Mouse (Mus musculus) neural tube, embryonic 14.5 days (tissue): ENCODE data around the gene Uvrag. TPM values are rescaled to one million over a fixed set of nuclear protein-coding genes. Genes with fewer than 3 reads are reported as not detected.

ENCODE experiments used
- ATAC-seq: fragments of 200-750 bp; cut with Nextera tagmentation; 2 replicates; pipeline ENCODE4 v1.8.0; 2017; ENCODE audit warnings: low read depth, mild to moderate bottlenecking, moderate TSS enrichment, moderate library complexity
- H3K27ac ChIP-seq: fragments of 300-500 bp; sonication (generic); 2 replicates; pipeline ENCODE4 v1.5.1; 2014; ENCODE audit warnings: low read depth, mild to moderate bottlenecking, control low read depth, low read length, moderate library complexity, mixed read lengths
- H3K27me3 ChIP-seq: fragments of 300-500 bp; sonication (generic); 2 replicates; pipeline ENCODE4 v1.6.1; 2014; ENCODE audit warnings: low read length; ENCODE audit not compliant: control insufficient read depth, insufficient read depth
- H3K36me3 ChIP-seq: fragments of 300-500 bp; sonication (generic); 2 replicates; pipeline ENCODE4 v1.6.1; 2014; ENCODE audit warnings: low read length, mixed read lengths; ENCODE audit not compliant: control insufficient read depth, insufficient read depth
- H3K4me1 ChIP-seq: fragments of 300-500 bp; sonication (generic); 2 replicates; pipeline ENCODE4 v1.6.1; 2014; ENCODE audit warnings: low read length; ENCODE audit not compliant: control insufficient read depth, insufficient read depth
- H3K4me2 ChIP-seq: fragments of 300-500 bp; sonication (generic); 2 replicates; pipeline ENCODE4 v1.6.1; 2014; ENCODE audit warnings: mild to moderate bottlenecking, low read depth, low read length, control low read depth
- H3K4me3 ChIP-seq: fragments of 300-500 bp; sonication (generic); 2 replicates; pipeline ENCODE4 v1.5.1; 2014; ENCODE audit warnings: low read depth, low read length, control low read depth, mixed read lengths
- H3K9ac ChIP-seq: fragments of 300-500 bp; sonication (generic); replicated peaks from 2 replicates; pipeline ENCODE4 v1.6.1; 2014; ENCODE audit warnings: low read depth, mild to moderate bottlenecking, control low read depth, low read length, mixed read lengths
- H3K9me3 ChIP-seq: fragments of 300-500 bp; sonication (generic); 2 replicates; pipeline ENCODE4 v1.6.1; 2016; ENCODE audit warnings: low read length; ENCODE audit not compliant: control insufficient read depth
- WGBS: fragments of 180-500 bp; shearing (Covaris S2); extraction: QIAGEN DNeasy Blood & Tissue Kit; methylation state at CpG from one replicate; pipeline ENCODE4 v1.1.7; 2014; 5-methylcytosine and 5-hydroxymethylcytosine counted together
- polyA plus RNA-seq: library from polyadenylated mRNA; unstranded; fragments of >200 nt; fragmentation: Nextera tagmentation; extraction: Ambion mirVana; gene quantifications from 2 replicates; pipeline ENCODE4 v1.2.1, GENCODE M21; 2014

Gene Uvrag
- polyA plus RNA-seq, 1 experiment from 2014 or later, result 23.8 TPM

GRCm38 (mm10) chr7:99023931-99024330 is 117.0 kb downstream of the Uvrag start:
- H3K9ac ChIP-seq, result no peak overlapping the region
- H3K9me3 ChIP-seq, result no peaks in the 10 kb centered on the region
- H3K4me1 ChIP-seq, result no peaks in the 10 kb centered on the region
- H3K4me3 ChIP-seq, result no peak overlapping the region
- H3K27me3 ChIP-seq, result no peaks in the 10 kb centered on the region
- no peak overlapping the region for H3K27ac ChIP-seq
- no peak for ATAC-seq
- H3K36me3 ChIP-seq, result no peaks in the 10 kb centered on the region
- 89% methylated on average over 3 of the region's 3 CpGs for WGBS
- no peak overlapping the region for H3K4me2 ChIP-seq

GRCm38 (mm10) chr7:99021277-99021676 is 119.7 kb downstream of the Uvrag start:
- no peak overlapping the region for H3K27ac ChIP-seq
- no peaks in the 10 kb centered on the region for H3K9me3 ChIP-seq
- no peak overlapping the region for H3K9ac ChIP-seq
- WGBS, result 38% methylated on average over 4 of the region's 4 CpGs
- no peak overlapping the region for H3K4me2 ChIP-seq
- no peaks in the 10 kb centered on the region for H3K27me3 ChIP-seq
- H3K4me1 ChIP-seq, result no peaks in the 10 kb centered on the region
- no peaks in the 10 kb centered on the region for H3K36me3 ChIP-seq
- no peak overlapping the region for H3K4me3 ChIP-seq
- no peak for ATAC-seq

- Histone ChIP-seq H3K9ac (no peak overlapping the region), H3K4me1 (peaks cover 4% of the 10 kb centered on the region; the same call in 1 of the 2 replicates), H3K4me3 (no peak overlapping the region), H3K36me3 (no peaks in the 10 kb centered on the region), H3K27ac (no peak overlapping the region), H3K27me3 (no peaks in the 10 kb centered on the region), H3K4me2 (no peak overlapping the region), H3K9me3 (no peaks in the 10 kb centered on the region)
- ATAC-seq, result no peak
- 61% methylated on average over 4 of the region's 4 CpGs for WGBS
These were observed 120.6 kb downstream of the Uvrag start for GRCm38 (mm10) chr7:99020353-99020752.

GRCm38 (mm10) chr7:99017224-99017844 is 123.6 kb downstream of the Uvrag start:
- WGBS, result 57% methylated on average over 2 of the region's 2 CpGs
- Histone ChIP-seq H3K9ac (no peak overlapping the region), H3K9me3 (no peaks in the 10 kb centered on the region), H3K36me3 (no peaks in the 10 kb centered on the region), H3K4me1 (peaks cover 8% of the 10 kb centered on the region; the same call in 1 of the 2 replicates), H3K4me2 (no peak overlapping the region), H3K27me3 (no peaks in the 10 kb centered on the region), H3K27ac (no peak overlapping the region), H3K4me3 (no peak overlapping the region)
- ATAC-seq, result no peak

GRCm38 (mm10) chr7:99015914-99016313 is 125.0 kb downstream of the Uvrag start:
- Histone ChIP-seq H3K9me3 (no peaks in the 10 kb centered on the region), H3K4me3 (no peak overlapping the region; the same call in 1 of the 2 replicates), H3K4me1 (peaks cover 8% of the 10 kb centered on the region; the same call in 1 of the 2 replicates), H3K9ac (no peak overlapping the region), H3K27ac (no peak overlapping the region), H3K27me3 (no peaks in the 10 kb centered on the region), H3K4me2 (peak overlapping the region; percentile 34), H3K36me3 (no peaks in the 10 kb centered on the region)
- 64% methylated on average over 8 of the region's 8 CpGs for WGBS
- ATAC-seq, result 0 out of 2 replicates have a peak, but pooled peaks have one; percentile 2

GRCm38 (mm10) chr7:99015419-99015818 is 125.5 kb downstream of the Uvrag start:
- H3K4me1 ChIP-seq, result peaks cover 8% of the 10 kb centered on the region; the same call in 1 of the 2 replicates
- H3K36me3 ChIP-seq, result no peaks in the 10 kb centered on the region
- H3K4me2 ChIP-seq, result peak overlapping the region; percentile 34
- H3K27me3 ChIP-seq, result no peaks in the 10 kb centered on the region
- WGBS, result 39% methylated on average over 17 of the region's 17 CpGs
- H3K4me3 ChIP-seq, result peak overlapping the region; percentile 4; the same call in 1 of the 2 replicates
- 0 out of 2 replicates have a peak overlapping the region, but pooled peaks have one; percentile 21 for H3K9ac ChIP-seq
- ATAC-seq, result peak; percentile 93
- H3K27ac ChIP-seq, result peak overlapping the region; percentile 75
- no peaks in the 10 kb centered on the region for H3K9me3 ChIP-seq

GRCm38 (mm10) chr7:99014620-99015019 is 126.3 kb downstream of the Uvrag start:
- no peak for ATAC-seq
- Histone ChIP-seq H3K9me3 (no peaks in the 10 kb centered on the region), H3K9ac (no peak overlapping the region), H3K4me3 (no peak overlapping the region), H3K27me3 (no peaks in the 10 kb centered on the region), H3K36me3 (no peaks in the 10 kb centered on the region), H3K4me2 (no peak overlapping the region), H3K4me1 (peaks cover 8% of the 10 kb centered on the region; the same call in 1 of the 2 replicates), H3K27ac (no peak overlapping the region)
- 79% methylated on average over 4 of the region's 4 CpGs for WGBS

GRCm38 (mm10) chr7:99007506-99008354 is 133.2 kb downstream of the Uvrag start:
- WGBS, result 81% methylated on average over 16 of the region's 16 CpGs
- H3K4me2 ChIP-seq, result no peak overlapping the region
- no peak overlapping the region for H3K27ac ChIP-seq
- no peaks in the 10 kb centered on the region for H3K4me1 ChIP-seq
- H3K9ac ChIP-seq, result no peak overlapping the region
- H3K27me3 ChIP-seq, result no peaks in the 10 kb centered on the region
- no peaks in the 10 kb centered on the region for H3K36me3 ChIP-seq
- no peaks in the 10 kb centered on the region for H3K9me3 ChIP-seq
- no peak overlapping the region for H3K4me3 ChIP-seq
- ATAC-seq, result no peak

GRCm38 (mm10) chr7:99003231-99003630 is 137.7 kb downstream of the Uvrag start:
- no peaks in the 10 kb centered on the region for H3K36me3 ChIP-seq
- no peaks in the 10 kb centered on the region for H3K4me1 ChIP-seq
- no peak overlapping the region for H3K27ac ChIP-seq
- no peaks in the 10 kb centered on the region for H3K27me3 ChIP-seq
- no peak overlapping the region for H3K4me2 ChIP-seq
- no peak overlapping the region for H3K9ac ChIP-seq
- H3K4me3 ChIP-seq, result no peak overlapping the region
- WGBS, result 83% methylated on average over 6 of the region's 6 CpGs
- no peak for ATAC-seq
- no peaks in the 10 kb centered on the region for H3K9me3 ChIP-seq
